Mouse (Mus musculus): ENCODE results near the gene Eif2ak1. TPM values are rescaled to one million over a fixed set of nuclear protein-coding genes. Genes with fewer than 3 reads are reported as not detected.

Eif2ak1 gene
- total RNA-seq, 2 experiments from 2014 or later: 20.0 to 20.7 TPM

- no peak for DNase-seq
Measured at GRCm38 (mm10) chr5:143902111-143902510, 84.5 kb downstream of the Eif2ak1 start.

DNA sequence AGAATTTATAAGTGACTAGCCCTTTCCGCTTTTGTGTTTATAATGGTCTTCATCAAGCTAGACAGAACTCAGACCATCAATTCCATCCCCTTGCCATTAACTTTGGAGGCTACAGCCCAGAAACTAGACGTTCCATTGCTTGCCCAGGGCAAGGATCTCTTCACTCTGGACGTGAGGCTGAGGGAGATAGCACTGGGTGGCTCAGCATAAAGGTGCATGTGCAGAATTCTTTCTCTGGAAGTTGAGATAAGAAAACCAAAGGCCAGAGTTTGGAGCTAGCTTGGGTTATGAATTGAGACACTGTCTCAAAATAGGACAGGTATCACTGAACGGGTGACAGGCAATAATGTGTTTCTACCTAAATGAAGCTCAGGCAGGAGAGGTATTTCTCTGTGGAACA lies 86.2 kb downstream of the Eif2ak1 start:
- DNase-seq: no peak

- no peak for DNase-seq
Measured at GRCm38 (mm10) chr5:143906429-143906828, 88.8 kb downstream of the Eif2ak1 start.

- DNase-seq: no peak
Measured at GRCm38 (mm10) chr5:143908926-143909325, 91.3 kb downstream of the Eif2ak1 start.

- peak; percentile 96 for DNase-seq
Measured at GRCm38 (mm10) chr5:143909417-143910400, 92.1 kb downstream of the Eif2ak1 start, which contains the start of the genes Aimp2 and Pms2. Aimp2 (minus strand) TSS chr5:143909847. Pms2 (plus strand) TSS chr5:143909964.

GRCm38 (mm10) chr5:143916221-143916620 lies 98.6 kb downstream of the Eif2ak1 start:
- DNase-seq: no peak

- DNase-seq: peak; percentile 69
Measured at GRCm38 (mm10) chr5:143917418-143917817, 99.8 kb downstream of the Eif2ak1 start.

GRCm38 (mm10) chr5:143918120-143918519 lies 100.5 kb downstream of the Eif2ak1 start:
- DNase-seq: no peak

DNA sequence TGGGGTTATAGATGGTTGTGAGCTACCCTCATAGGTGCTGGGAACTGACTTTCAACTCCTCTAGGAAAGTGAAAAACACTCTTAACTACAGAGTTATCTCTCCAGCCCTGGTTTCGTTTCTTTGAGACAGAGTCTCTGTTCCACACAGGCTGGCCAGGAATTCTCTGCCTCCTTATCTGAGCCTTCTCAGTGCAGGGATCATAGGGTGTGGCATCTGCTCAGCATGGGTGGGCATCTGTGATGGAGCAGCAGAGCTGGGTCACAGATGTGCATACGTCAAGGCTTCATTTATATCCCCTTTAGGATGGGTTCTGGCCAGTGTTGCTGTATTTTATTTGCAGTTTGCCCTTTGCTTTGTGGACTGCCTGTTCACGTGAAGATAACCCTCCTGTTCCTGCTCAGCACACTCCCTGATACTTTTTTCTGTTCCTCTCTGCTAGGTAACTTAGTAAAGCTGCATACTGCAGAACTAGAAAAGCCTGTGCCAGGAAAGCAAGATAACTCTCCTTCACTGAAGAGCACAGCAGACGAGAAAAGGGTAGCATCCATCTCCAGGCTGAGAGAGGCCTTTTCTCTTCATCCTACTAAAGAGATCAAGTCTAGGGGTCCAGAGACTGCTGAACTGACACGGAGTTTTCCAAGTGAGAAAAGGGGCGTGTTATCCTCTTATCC lies 107.3 kb downstream of the Eif2ak1 start:
- DNase-seq: no peak

GRCm38 (mm10) chr5:143927875-143928274 lies 110.3 kb downstream of the Eif2ak1 start, which contains the start of gene Gm42421:
Gm42421 (plus strand) TSS chr5:143928175.
- no peak for DNase-seq

DNA sequence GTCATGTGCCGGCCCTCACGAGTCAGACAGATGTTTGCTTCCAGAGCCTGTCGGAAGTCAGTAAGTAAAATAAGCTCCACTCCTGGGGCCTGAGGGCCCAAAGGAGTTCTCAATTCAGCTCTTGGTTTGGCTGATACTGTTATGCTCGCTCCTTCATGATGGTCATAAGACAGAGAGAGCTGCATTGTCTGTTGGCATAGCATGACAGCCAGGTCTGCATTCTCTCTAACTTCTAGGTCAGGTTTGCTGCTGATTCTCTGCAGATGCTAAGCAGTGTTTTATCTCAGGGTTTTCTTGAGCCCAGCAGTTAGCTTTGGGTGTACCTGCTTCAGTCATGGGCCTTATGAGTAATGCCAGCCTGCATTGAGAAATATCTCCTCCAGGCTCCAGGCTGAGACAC lies 111.7 kb downstream of the Eif2ak1 start:
- DNase-seq: no peak

DNA sequence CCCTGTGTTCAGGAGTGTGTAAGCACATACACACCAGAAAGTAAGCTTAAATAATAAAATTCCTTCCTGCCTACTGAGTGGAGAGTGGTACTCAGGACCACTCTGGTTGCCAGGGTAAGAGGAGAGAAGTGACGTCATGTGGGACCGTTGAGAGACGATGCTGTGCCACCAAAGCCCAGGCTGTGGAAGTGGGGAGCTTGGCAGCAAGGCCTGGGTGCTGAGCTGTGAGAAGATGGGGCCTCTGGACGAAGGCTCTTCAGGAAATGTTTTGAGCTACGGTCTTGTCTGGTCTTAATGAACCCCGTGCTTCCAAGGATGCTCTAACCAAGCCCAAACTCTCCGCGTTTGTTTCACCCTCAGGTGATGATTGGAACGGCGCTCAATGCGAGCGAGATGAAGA lies 113.1 kb downstream of the Eif2ak1 start:
- no peak for DNase-seq

- DNase-seq: no peak
Measured at GRCm38 (mm10) chr5:143931863-143932580, 114.4 kb downstream of the Eif2ak1 start.

GRCm38 (mm10) chr5:143932831-143933230 lies 115.2 kb downstream of the Eif2ak1 start, which contains the start of gene Rsph10b:
Rsph10b (plus strand) TSS chr5:143933035.
- DNase-seq: no peak

- no peak for DNase-seq
Measured at GRCm38 (mm10) chr5:143933414-143933813, 115.8 kb downstream of the Eif2ak1 start.

GRCm38 (mm10) chr5:143933875-143934274 lies 116.3 kb downstream of the Eif2ak1 start:
- no peak for DNase-seq

DNA sequence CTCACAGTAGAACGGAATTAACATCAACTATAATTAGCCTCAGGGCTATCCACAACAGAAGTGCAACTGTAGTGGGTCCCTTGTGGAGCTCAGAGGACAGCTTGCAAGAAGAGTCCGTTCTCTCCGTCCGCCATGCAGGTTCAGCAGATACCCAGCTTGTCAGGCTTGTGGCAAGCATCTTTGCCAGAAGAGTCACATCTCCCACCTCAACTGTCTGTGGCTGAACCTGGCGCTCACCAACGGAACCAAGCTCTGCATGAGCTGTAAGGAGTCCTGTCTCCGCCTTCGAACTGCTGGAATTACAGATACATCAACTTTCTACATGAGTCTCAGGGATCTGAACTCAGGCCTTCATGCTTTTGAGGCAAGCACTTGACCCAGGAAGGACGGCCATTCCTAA lies 118.6 kb downstream of the Eif2ak1 start:
- DNase-seq: no peak

DNA sequence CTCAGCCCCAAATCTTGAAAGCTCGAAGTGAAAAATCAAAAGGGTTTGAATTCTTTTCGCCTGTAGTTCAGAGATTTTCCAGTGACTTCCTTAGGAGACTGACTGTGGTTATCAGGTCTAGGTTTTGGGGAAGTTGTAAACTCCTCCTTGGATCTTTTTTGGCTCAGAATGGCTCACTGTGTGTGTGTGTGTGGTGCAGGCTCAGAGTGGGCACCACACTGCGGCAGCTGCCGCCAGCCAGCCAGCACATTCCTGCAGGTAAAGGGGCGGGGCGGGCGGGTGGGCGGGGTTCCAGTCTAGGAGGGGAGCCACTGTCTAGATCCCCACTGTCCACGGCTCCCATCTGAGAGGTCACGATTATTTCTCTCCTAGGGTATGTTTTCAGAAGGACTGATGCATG lies 124.0 kb downstream of the Eif2ak1 start:
- no peak for DNase-seq

DNA sequence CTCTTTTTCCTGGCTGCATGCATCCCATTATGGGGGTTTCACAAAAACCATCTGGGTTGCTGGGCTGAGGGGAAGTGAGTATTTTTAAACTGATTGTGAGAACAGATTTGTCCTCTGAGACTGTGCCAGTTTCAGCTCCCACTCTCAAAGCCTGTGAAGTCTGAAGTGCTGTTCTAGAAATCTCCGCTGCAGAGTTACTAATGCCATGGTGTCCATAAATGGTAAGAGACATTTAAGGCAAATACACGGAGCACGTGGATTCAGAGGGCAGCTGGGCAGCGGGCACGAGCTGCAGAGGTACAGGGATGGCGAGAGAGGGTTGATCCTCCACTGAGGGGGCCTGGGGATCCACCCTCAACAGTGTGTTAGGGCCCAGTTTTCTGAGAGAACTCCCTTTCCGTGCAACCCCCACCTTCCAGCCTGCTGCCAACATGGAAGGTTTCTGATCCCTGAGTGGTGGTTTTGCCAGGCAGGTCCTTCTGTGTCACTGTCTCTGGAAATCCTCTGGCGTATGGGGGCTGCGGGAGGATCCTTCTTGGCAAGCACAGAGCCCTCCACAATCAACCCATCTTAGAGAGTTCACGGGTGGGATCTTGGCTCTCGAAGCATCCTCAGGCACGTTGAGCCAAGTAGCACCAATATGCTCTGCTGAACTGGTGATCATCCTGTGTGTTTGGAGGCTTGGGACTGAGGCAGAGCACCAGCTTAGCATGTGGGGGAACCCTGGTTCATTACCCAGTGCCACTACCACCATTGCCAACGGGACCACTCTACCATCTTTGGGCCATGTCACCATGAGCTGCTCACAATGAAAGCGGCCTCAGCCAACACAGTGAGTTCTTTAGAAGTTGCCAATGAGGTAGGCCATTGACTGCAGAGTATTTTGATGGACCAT lies 125.9 kb downstream of the Eif2ak1 start:
- no peak for DNase-seq

- DNase-seq: no peak
Measured at GRCm38 (mm10) chr5:143948361-143948760, 130.8 kb downstream of the Eif2ak1 start.

DNA sequence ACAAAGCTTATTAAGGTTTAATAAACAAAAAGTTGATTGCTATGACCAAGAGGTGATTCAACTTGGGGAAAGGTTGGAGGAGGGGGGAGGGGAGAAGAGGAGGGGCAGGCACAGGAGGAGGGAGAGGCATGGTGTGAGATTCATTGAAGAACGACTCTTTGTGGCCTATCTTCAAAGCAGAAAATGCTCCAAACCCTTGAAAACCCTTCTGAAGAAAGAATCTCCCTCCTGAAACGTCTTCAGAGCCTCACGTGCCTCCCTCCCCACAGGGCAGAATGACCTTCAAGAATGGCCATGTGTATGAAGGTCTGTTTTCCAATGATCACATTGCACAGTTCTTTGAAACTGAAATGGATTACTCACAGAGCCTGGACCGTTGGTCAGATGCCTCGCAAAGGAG lies 132.4 kb downstream of the Eif2ak1 start:
- no peak for DNase-seq
